Mouse (Mus musculus): ENCODE measurements at regions not wholly inside any gene's neighbourhood (a gene's known extent, or its start where the extent isn't known, plus 50 kb on each side); places are given as distances from the start of the nearest gene placed in this dataset.

DNA sequence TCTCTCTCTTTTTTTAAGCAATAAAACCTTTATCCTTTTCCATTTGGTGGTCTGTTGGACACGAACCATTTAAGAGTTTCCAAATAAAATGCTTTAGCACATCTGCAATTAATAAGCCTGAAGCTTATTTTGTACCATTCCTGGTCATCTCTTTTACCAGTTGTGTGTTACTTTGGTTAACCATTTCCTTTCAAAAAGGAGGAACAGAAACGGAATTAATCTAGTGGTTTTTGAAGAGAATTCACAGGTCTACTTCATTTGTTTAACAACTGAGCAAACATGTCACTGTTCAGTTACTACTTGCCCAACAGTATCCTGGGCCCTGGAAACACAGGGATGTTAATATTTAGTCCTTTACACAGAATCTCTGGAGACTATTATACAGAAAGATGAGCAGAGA lies 492.5 kb downstream of the Sox2 start:
- no peaks in the 10 kb centered on the region; the same call in 1 of the 2 replicates for H3K9me3 ChIP-seq (ENCODE audit: control insufficient read depth, low read length)
- no peak overlapping the region for H3K4me3 ChIP-seq (ENCODE audit: low read depth, low read length)
- DNase-seq (ENCODE audit: low spot score, missing footprints) (no peak), ATAC-seq (ENCODE audit: low FRiP score) (no peak)
- no peak overlapping the region for H3K9ac ChIP-seq (ENCODE audit: low read length)
- H3K4me2 ChIP-seq = no peak overlapping the region
- H3K36me3 ChIP-seq (ENCODE audit: control insufficient read depth, insufficient read depth, low read length) = no peaks in the 10 kb centered on the region
- WGBS = 76% methylated on average over 2 of the region's 2 CpGs
- no peak overlapping the region for H3K27ac ChIP-seq (ENCODE audit: low read depth, low read length)
- no peaks in the 10 kb centered on the region for H3K4me1 ChIP-seq (ENCODE audit: control insufficient read depth, insufficient read depth, low read length)
- no peaks in the 10 kb centered on the region for H3K27me3 ChIP-seq (ENCODE audit: control insufficient read depth, insufficient read depth, low read length)

DNA sequence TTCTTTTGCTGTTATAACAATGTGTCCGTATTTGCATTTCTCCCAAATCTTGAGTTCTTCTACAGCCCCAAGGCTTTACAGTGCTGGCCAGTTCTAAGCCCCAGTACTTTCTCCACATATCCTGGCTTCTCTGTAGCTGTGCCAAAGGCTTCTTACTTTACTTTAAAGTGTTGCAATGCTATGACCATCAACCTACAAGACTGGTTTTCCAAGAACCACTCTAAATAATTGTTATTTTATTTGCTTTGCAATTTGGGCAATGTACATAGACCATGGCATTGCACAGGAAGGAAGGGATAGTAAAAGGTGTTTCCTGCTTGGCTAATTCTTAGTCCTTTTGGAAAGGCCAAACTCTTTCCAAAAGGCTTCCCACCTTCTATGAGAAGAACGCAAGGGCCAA lies 495.4 kb downstream of the Sox2 start:
- H3K4me3 ChIP-seq (ENCODE audit: low read depth, low read length) = no peak overlapping the region
- no peaks in the 10 kb centered on the region; the same call in 1 of the 2 replicates for H3K9me3 ChIP-seq (ENCODE audit: control insufficient read depth, low read length)
- WGBS = 90% methylated on average over 2 of the region's 2 CpGs
- H3K4me1 ChIP-seq (ENCODE audit: control insufficient read depth, insufficient read depth, low read length) = no peaks in the 10 kb centered on the region; the same call in 1 of the 2 replicates
- no peak overlapping the region for H3K4me2 ChIP-seq
- H3K36me3 ChIP-seq (ENCODE audit: control insufficient read depth, insufficient read depth, low read length) = no peaks in the 10 kb centered on the region
- no peak overlapping the region for H3K27ac ChIP-seq (ENCODE audit: low read depth, low read length)
- no peak overlapping the region for H3K9ac ChIP-seq (ENCODE audit: low read length)
- no peak for ATAC-seq (ENCODE audit: low FRiP score)
- H3K27me3 ChIP-seq (ENCODE audit: control insufficient read depth, insufficient read depth, low read length) = no peaks in the 10 kb centered on the region
- no peak for DNase-seq (ENCODE audit: low spot score, missing footprints)

DNA sequence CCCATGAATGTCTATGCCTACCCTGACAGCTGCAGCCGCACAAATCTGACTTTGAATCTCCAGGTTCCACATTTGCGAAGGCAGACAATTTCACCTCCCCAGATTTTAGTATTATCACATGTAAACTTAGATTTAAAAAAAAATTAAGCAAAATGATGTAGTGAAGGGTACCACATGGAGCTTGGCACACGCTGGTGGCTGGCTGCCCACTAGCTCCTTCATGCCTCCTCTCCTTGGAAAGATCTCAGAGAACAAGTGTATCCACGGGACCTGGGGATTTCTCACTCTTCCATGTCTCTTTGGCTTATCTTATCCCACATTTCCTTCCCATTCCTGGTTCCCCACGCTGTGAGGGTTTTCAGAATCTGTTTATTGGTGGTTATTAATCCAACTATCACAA lies 496.5 kb downstream of the Sox2 start:
- no peak for ATAC-seq (ENCODE audit: low FRiP score)
- no peaks in the 10 kb centered on the region for H3K27me3 ChIP-seq (ENCODE audit: control insufficient read depth, insufficient read depth, low read length)
- no peaks in the 10 kb centered on the region for H3K36me3 ChIP-seq (ENCODE audit: control insufficient read depth, insufficient read depth, low read length)
- no peaks in the 10 kb centered on the region; the same call in 1 of the 2 replicates for H3K4me1 ChIP-seq (ENCODE audit: control insufficient read depth, insufficient read depth, low read length)
- H3K4me3 ChIP-seq (ENCODE audit: low read depth, low read length) = no peak overlapping the region
- DNase-seq (ENCODE audit: low spot score, missing footprints) = no peak
- no peaks in the 10 kb centered on the region; the same call in 1 of the 2 replicates for H3K9me3 ChIP-seq (ENCODE audit: control insufficient read depth, low read length)
- H3K9ac ChIP-seq (ENCODE audit: low read length) = no peak overlapping the region
- H3K27ac ChIP-seq (ENCODE audit: low read depth, low read length) = no peak overlapping the region
- 85% methylated on average over 5 of the region's 5 CpGs for WGBS
- no peak overlapping the region for H3K4me2 ChIP-seq

- Histone ChIP-seq H3K36me3 (ENCODE audit: control insufficient read depth, insufficient read depth, low read length) (no peaks in the 10 kb centered on the region), H3K9ac (ENCODE audit: low read length) (no peak overlapping the region), H3K27ac (ENCODE audit: low read depth, low read length) (peak overlapping the region; percentile 16), H3K9me3 (ENCODE audit: control insufficient read depth, low read length) (no peaks in the 10 kb centered on the region; the same call in 1 of the 2 replicates), H3K4me3 (ENCODE audit: low read depth, low read length) (no peak overlapping the region), H3K27me3 (ENCODE audit: control insufficient read depth, insufficient read depth, low read length) (no peaks in the 10 kb centered on the region), H3K4me1 (ENCODE audit: control insufficient read depth, insufficient read depth, low read length) (no peaks in the 10 kb centered on the region; the same call in 1 of the 2 replicates), H3K4me2 (no peak overlapping the region)
- peak; percentile 85 for DNase-seq (ENCODE audit: low spot score, missing footprints)
- ATAC-seq (ENCODE audit: low FRiP score) = peak; percentile 50
- whole genome bisulfite sequencing = 45% methylated on average over 12 of the region's 12 CpGs
Observed at GRCm38 (mm10) chr3:35149251-35149691, 499.1 kb downstream of the Sox2 start.

DNA sequence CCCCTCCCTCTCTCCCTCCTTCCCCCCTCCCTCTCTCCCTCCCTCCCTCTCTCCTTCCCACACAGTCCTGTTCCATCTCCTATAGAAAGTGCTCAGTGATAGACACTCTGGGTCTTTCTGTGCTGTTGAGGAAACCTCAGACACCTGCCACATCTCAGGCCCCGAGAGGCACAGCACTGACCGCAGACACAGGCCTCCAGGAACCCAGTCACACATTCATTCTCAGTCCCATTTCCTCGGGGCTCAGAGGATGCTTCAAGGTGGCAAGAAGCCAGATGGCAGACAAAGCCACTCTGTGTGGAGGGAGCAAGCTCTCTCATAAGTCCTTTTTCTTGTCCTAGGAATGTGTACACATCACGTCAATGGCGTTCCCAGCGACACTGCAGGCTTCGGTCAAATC lies 502.0 kb downstream of the Sox2 start:
- Histone ChIP-seq H3K27me3 (ENCODE audit: control insufficient read depth, insufficient read depth, low read length) (no peaks in the 10 kb centered on the region), H3K4me3 (ENCODE audit: low read depth, low read length) (no peak overlapping the region), H3K36me3 (ENCODE audit: control insufficient read depth, insufficient read depth, low read length) (no peaks in the 10 kb centered on the region), H3K9me3 (ENCODE audit: control insufficient read depth, low read length) (no peaks in the 10 kb centered on the region), H3K4me1 (ENCODE audit: control insufficient read depth, insufficient read depth, low read length) (no peaks in the 10 kb centered on the region; the same call in 1 of the 2 replicates), H3K9ac (ENCODE audit: low read length) (no peak overlapping the region), H3K4me2 (no peak overlapping the region), H3K27ac (ENCODE audit: low read depth, low read length) (no peak overlapping the region)
- DNase-seq (ENCODE audit: low spot score, missing footprints) (no peak), ATAC-seq (ENCODE audit: low FRiP score) (no peak)
- 90% methylated on average over 7 of the region's 7 CpGs for WGBS

- H3K4me2 ChIP-seq = no peak overlapping the region
- no peak overlapping the region for H3K27ac ChIP-seq (ENCODE audit: low read depth, low read length)
- H3K9ac ChIP-seq (ENCODE audit: low read length) = no peak overlapping the region
- WGBS = 42% methylated on average over 6 of the region's 6 CpGs
- DNase-seq (ENCODE audit: low spot score, missing footprints) = no peak
- no peak for ATAC-seq (ENCODE audit: low FRiP score)
- H3K36me3 ChIP-seq (ENCODE audit: control insufficient read depth, insufficient read depth, low read length) = no peaks in the 10 kb centered on the region
- no peaks in the 10 kb centered on the region for H3K9me3 ChIP-seq (ENCODE audit: control insufficient read depth, low read length)
- H3K4me1 ChIP-seq (ENCODE audit: control insufficient read depth, insufficient read depth, low read length) = no peaks in the 10 kb centered on the region; the same call in 1 of the 2 replicates
- H3K4me3 ChIP-seq (ENCODE audit: low read depth, low read length) = no peak overlapping the region
- no peaks in the 10 kb centered on the region for H3K27me3 ChIP-seq (ENCODE audit: control insufficient read depth, insufficient read depth, low read length)
Observed at GRCm38 (mm10) chr3:35154266-35154665, 504.1 kb downstream of the Sox2 start.

GRCm38 (mm10) chr3:35168676-35169075 lies 518.5 kb downstream of the Sox2 start:
- no peaks in the 10 kb centered on the region for H3K9me3 ChIP-seq (ENCODE audit: control insufficient read depth, low read length)
- H3K27ac ChIP-seq (ENCODE audit: low read depth, low read length) = no peak overlapping the region
- H3K4me3 ChIP-seq (ENCODE audit: low read depth, low read length) = no peak overlapping the region
- no peak overlapping the region for H3K4me2 ChIP-seq
- WGBS = 95% methylated on average over 1 of the region's 1 CpGs
- no peaks in the 10 kb centered on the region for H3K36me3 ChIP-seq (ENCODE audit: control insufficient read depth, insufficient read depth, low read length)
- H3K9ac ChIP-seq (ENCODE audit: low read length) = no peak overlapping the region
- no peaks in the 10 kb centered on the region for H3K27me3 ChIP-seq (ENCODE audit: control insufficient read depth, insufficient read depth, low read length)
- DNase-seq (ENCODE audit: low spot score, missing footprints) (no peak), ATAC-seq (ENCODE audit: low FRiP score) (no peak)
- H3K4me1 ChIP-seq (ENCODE audit: control insufficient read depth, insufficient read depth, low read length) = no peaks in the 10 kb centered on the region

DNA sequence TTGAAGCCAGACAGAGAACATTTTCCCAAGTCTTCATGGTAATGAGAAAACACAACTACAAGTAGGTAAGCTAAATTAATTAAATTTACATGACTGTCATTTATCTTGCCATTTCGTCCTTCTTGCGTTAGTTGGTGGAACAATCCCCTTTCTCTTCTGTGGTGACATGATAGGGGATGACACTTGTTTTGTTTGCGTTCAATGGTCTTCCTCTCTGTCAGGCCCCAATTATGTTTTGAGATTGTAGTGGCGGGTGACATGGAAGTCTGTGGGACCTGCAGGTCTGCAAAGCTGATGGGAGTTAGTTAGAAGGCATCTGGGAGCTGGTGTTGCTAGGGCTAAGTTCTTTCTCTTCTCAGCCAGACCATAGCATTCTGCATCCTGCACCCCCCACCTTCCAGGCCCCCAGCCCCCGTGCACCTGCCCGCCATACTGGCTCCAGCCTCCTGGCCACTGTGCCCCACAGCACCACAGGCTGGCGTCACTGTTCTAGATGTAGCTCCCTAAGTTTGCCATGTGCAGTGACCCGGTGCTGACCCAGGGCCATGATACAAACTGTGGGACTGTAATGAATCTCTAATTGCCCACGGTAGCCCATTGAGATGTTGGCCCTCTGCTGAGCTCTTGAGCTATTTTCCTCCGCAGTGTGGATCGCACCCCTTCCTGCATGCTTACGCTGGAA lies 528.7 kb downstream of the Sox2 start:
- 83% methylated on average over 12 of the region's 12 CpGs for WGBS
- no peak for DNase-seq (ENCODE audit: low spot score, missing footprints)
- Histone ChIP-seq H3K36me3 (ENCODE audit: control insufficient read depth, insufficient read depth, low read length) (no peaks in the 10 kb centered on the region), H3K4me2 (no peak overlapping the region), H3K27ac (ENCODE audit: low read depth, low read length) (no peak overlapping the region), H3K4me3 (ENCODE audit: low read depth, low read length) (no peak overlapping the region), H3K4me1 (ENCODE audit: control insufficient read depth, insufficient read depth, low read length) (no peaks in the 10 kb centered on the region), H3K9me3 (ENCODE audit: control insufficient read depth, low read length) (no peaks in the 10 kb centered on the region), H3K27me3 (ENCODE audit: control insufficient read depth, insufficient read depth, low read length) (no peaks in the 10 kb centered on the region), H3K9ac (ENCODE audit: low read length) (no peak overlapping the region)
- no peak for ATAC-seq (ENCODE audit: low FRiP score)

- WGBS = 90% methylated on average over 5 of the region's 5 CpGs
Observed at GRCm38 (mm10) chr3:35208526-35208925, 545.4 kb upstream of the Atp11b start.

More at GRCm38 (mm10) chr3:35208526-35208925, 545.4 kb upstream of the Atp11b start:
- no peaks in the 10 kb centered on the region for H3K4me1 ChIP-seq (ENCODE audit: control insufficient read depth, insufficient read depth, low read length)
- ATAC-seq (ENCODE audit: low FRiP score) (no peak), DNase-seq (ENCODE audit: low spot score, missing footprints) (peak; percentile 73)
- no peak overlapping the region for H3K4me3 ChIP-seq (ENCODE audit: low read depth, low read length)
- H3K36me3 ChIP-seq (ENCODE audit: control insufficient read depth, insufficient read depth, low read length) = no peaks in the 10 kb centered on the region
- no peak overlapping the region for H3K27ac ChIP-seq (ENCODE audit: low read depth, low read length)
- no peaks in the 10 kb centered on the region for H3K9me3 ChIP-seq (ENCODE audit: control insufficient read depth, low read length)
- no peak overlapping the region for H3K4me2 ChIP-seq
- H3K27me3 ChIP-seq (ENCODE audit: control insufficient read depth, insufficient read depth, low read length) = no peaks in the 10 kb centered on the region
- no peak overlapping the region for H3K9ac ChIP-seq (ENCODE audit: low read length)

Data from midbrain, embryonic 11.5 days (tissue).